ENCODE assay signal across 24 mouse cellular contexts in the genomic region with DNA sequence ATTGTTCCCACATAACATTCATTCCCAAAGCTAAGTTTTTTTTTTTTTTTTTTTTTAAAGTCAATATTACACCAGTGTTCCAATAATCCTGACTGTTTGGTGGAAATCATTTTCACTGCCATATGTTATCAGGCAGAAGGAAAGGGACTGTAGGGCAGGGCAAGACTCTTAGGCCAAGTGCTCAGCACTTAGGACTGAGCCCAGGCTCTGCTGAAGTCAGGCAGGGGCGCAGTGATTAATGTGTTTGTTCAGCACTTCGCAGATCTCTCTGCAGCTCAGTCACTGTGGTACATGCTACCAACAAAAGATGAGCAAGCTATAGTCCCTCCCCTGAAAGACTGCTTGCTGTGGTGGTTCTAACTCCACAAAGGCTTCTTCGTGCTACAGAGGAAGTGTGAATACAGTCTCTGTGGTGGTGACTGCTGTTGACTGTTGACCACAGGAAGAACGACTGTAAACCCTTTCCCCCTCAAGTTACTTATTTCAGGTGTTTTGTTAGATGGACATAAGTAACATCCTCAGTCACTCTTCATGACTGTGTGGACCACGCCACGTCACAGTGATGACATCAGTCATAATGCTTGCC. TPM values are rescaled to one million over a fixed set of nuclear protein-coding genes. Genes with fewer than 3 reads are reported as not detected.
DNase-seq lines count a peak whose midpoint lies in the region; ATAC-seq and TF ChIP-seq lines count a peak whose summit lies in the region.
"Had no signal": no experiment of that assay in that cellular context is flagged by ENCODE, and none has a peak within 500 bp of the region (broad histone marks: within the 10 kb centered on the region; RNA-seq: fewer than 3 reads in every experiment).

No protein-coding gene starts in this region.

- no peak overlapping the region for H3K27ac ChIP-seq in forebrain, embryonic 12.5 days
- no peak overlapping the region for H3K27ac ChIP-seq in forebrain, postnatal 0 days (ENCODE audit: low read depth, low read length)
- H3K27ac ChIP-seq: hindbrain, embryonic 15.5 days; limb, embryonic 15.5 days; midbrain, embryonic 15.5 days; stomach, postnatal 0 days had no signal

- H3K36me3 ChIP-seq in forebrain, embryonic 12.5 days (replicated peaks), result no peaks in the 10 kb centered on the region
- no peaks in the 10 kb centered on the region for H3K36me3 ChIP-seq in forebrain, postnatal 0 days (ENCODE audit: insufficient read depth)
- H3K36me3 ChIP-seq: hindbrain, embryonic 15.5 days; limb, embryonic 15.5 days; midbrain, embryonic 15.5 days had no signal

- H3K27me3 ChIP-seq in forebrain, embryonic 12.5 days, result no peaks in the 10 kb centered on the region
- no peaks in the 10 kb centered on the region for H3K27me3 ChIP-seq in forebrain, postnatal 0 days (ENCODE audit: insufficient read depth, low read length)
- H3K27me3 ChIP-seq: hindbrain, embryonic 15.5 days; limb, embryonic 15.5 days; midbrain, embryonic 15.5 days; Patski had no signal

- no peak overlapping the region for H3K9ac ChIP-seq in forebrain, embryonic 12.5 days
- H3K9ac ChIP-seq in forebrain, postnatal 0 days, result no peak overlapping the region
- H3K9ac ChIP-seq: hindbrain, embryonic 15.5 days; limb, embryonic 15.5 days; midbrain, embryonic 15.5 days had no signal

- H3K4me2 ChIP-seq in forebrain, embryonic 12.5 days, result no peak overlapping the region
- no peak overlapping the region for H3K4me2 ChIP-seq in forebrain, postnatal 0 days (ENCODE audit: low read depth)
- H3K4me2 ChIP-seq: hindbrain, embryonic 15.5 days; limb, embryonic 15.5 days; midbrain, embryonic 15.5 days had no signal

- peak; percentile 73 for ATAC-seq in megakaryocyte, adult 5-6 weeks (ENCODE audit: poor library complexity, severe bottlenecking)
- no peak for ATAC-seq in forebrain, embryonic 12.5 days (ENCODE audit: low FRiP score)
- no peak for ATAC-seq in forebrain, postnatal 0 days
- ATAC-seq in cerebellum, adult (ENCODE audit: insufficient number of reproducible peaks, low FRiP score, low TSS enrichment), result no peak
- ATAC-seq: forebrain, embryonic 14.5 days; midbrain, embryonic 15.5 days; Patski had no signal

- H3K4me3 ChIP-seq in forebrain, embryonic 12.5 days (replicated peaks), result no peak overlapping the region
- no peak overlapping the region for H3K4me3 ChIP-seq in forebrain, postnatal 0 days (ENCODE audit: low read depth, low read length)
- H3K4me3 ChIP-seq: hindbrain, embryonic 15.5 days; limb, embryonic 15.5 days; midbrain, embryonic 15.5 days had no signal

- H3K9me3 ChIP-seq in forebrain, embryonic 12.5 days, result no peaks in the 10 kb centered on the region
- H3K9me3 ChIP-seq in forebrain, postnatal 0 days (ENCODE audit: low read length), result no peaks in the 10 kb centered on the region
- H3K9me3 ChIP-seq: hindbrain, embryonic 15.5 days; limb, embryonic 15.5 days; midbrain, embryonic 15.5 days had no signal

- WGBS in forebrain, embryonic 12.5 days, result 79% methylated on average over 6 of the region's 6 CpGs
- WGBS in forebrain, postnatal 0 days, result 70% methylated on average over 6 of the region's 6 CpGs

- H3K4me1 ChIP-seq in forebrain, embryonic 12.5 days, result no peaks in the 10 kb centered on the region
- H3K4me1 ChIP-seq in forebrain, postnatal 0 days (ENCODE audit: insufficient read depth), result no peaks in the 10 kb centered on the region
- H3K4me1 ChIP-seq: hindbrain, embryonic 15.5 days; midbrain, embryonic 15.5 days had no signal

- DNase-seq in embryo, embryonic 10 days (ENCODE audit: low spot score), result peak; percentile 43
- no peak for DNase-seq in embryo, embryonic 11 days
- DNase-seq in thymus, postnatal 0 days (ENCODE audit: low spot score), result peak; percentile 11
- DNase-seq in thymus, postnatal 4 days, result no peak
- no peak for DNase-seq in forebrain, postnatal 0 days
- DNase-seq: cerebellum, adult 9-11 months; heart, postnatal 14 days; kidney, adult 18-20 months; kidney, postnatal 25 days; right cerebral cortex, postnatal 14 days; thymus, postnatal 14 days had no signal

- no peak for TF ChIP-seq CTCF in forebrain, postnatal 0 days (IDR thresholded peaks at IDR 0.05; ENCODE audit: low read depth)

RNA-seq across cellular contexts. Expression of a gene that starts 29.8 kb away (rescaled TPM):
- 12.5 and 14.9 TPM in 2 replicates for polyA plus RNA-seq in thymus, postnatal 0 days (2015; fragmentation: Nextera tagmentation; extraction: Ambion mirVana)
- total RNA-seq in megakaryocyte, adult 5-6 weeks (2015), result 5.8 and 7.1 TPM in 2 replicates
- 7.4 and 7.6 TPM in 2 replicates for total RNA-seq in megakaryocyte, adult 5-6 weeks (2017)
- 8.5 and 10.5 TPM in 2 replicates for polyA plus RNA-seq in forebrain, embryonic 12.5 days (2016; fragmentation: Nextera tagmentation; extraction: Ambion mirVana)
- 2.1 and 3.0 TPM in 2 replicates for total RNA-seq in forebrain, postnatal 0 days (2014; rRNA removed)
- 2.4 and 2.5 TPM in 2 replicates for polyA plus RNA-seq in forebrain, postnatal 0 days (2015; fragmentation: Nextera tagmentation; extraction: Ambion mirVana)

RNA-seq across cellular contexts. Expression of a gene that starts 48.1 kb away (rescaled TPM):
- polyA plus RNA-seq in thymus, postnatal 0 days (2015; fragmentation: Nextera tagmentation; extraction: Ambion mirVana), result 0.13 TPM in 1 of 2 replicates, not detected in the other
- 0.27 TPM in 1 of 2 replicates, not detected in the other for total RNA-seq in megakaryocyte, adult 5-6 weeks (2015)
- total RNA-seq in megakaryocyte, adult 5-6 weeks (2017), result not detected in 2 replicates
- polyA plus RNA-seq in forebrain, embryonic 12.5 days (2016; fragmentation: Nextera tagmentation; extraction: Ambion mirVana), result 1.5 and 2.5 TPM in 2 replicates
- 0.29 TPM in 1 of 2 replicates, not detected in the other for total RNA-seq in forebrain, postnatal 0 days (2014; rRNA removed)
- 0.33 and 2.1 TPM in 2 replicates for polyA plus RNA-seq in forebrain, postnatal 0 days (2015; fragmentation: Nextera tagmentation; extraction: Ambion mirVana)
- total RNA-seq: adrenal gland, postnatal 4 days; heart, adult 8-10 months; heart, postnatal 14 days; layer of hippocampus, postnatal 14 days; left cerebral cortex, postnatal 25 days had no signal

Comparison
In these comparisons a context has a peak if more than half of its experiments do, and no peak if none do; other contexts are left out.
1. DNase-seq: peak in embryo, embryonic 10 days (single experiment) and thymus, postnatal 0 days (single experiment); none in embryo, embryonic 11 days (single experiment), thymus, postnatal 4 days (single experiment) and forebrain, postnatal 0 days (single experiment).